Mouse (Mus musculus) cerebellum, adult 2 months (tissue): ENCODE measurements at regions not wholly inside any gene's neighbourhood (a gene's known extent, or its start where the extent isn't known, plus 50 kb on each side); places are given as distances from the start of the nearest gene placed in this dataset.

ENCODE experiments used
- CTCF ChIP-seq: fragments of 200-500 bp; IDR thresholded peaks from 2 replicates; pipeline ENCODE4 v1.5.1; 2011; ENCODE audit warnings: low read depth, mild to moderate bottlenecking, control low read depth, low read length, moderate library complexity, borderline replicate concordance; ENCODE audit not compliant: insufficient read depth
- POLR2A ChIP-seq: fragments of 200-500 bp; IDR thresholded peaks from 2 replicates; pipeline ENCODE4 v1.6.1; 2011; ENCODE audit warnings: low read length, control low read depth, borderline replicate concordance; ENCODE audit not compliant: insufficient read depth

- TF ChIP-seq CTCF = no peak
- no peak for TF ChIP-seq POLR2A
Measured at GRCm38 (mm10) chr2:61524060-61524734, 54.2 kb upstream of the Tank start.
